ENCODE assay signal across 9 mouse cellular contexts in genomic region chr16:50799145-50799794, GRCm38 (mm10).
A peak's percentile ranks its signal among the peaks of the same experiment; 100 is the strongest.
DNase-seq lines count a peak whose midpoint lies in the region; ATAC-seq and TF ChIP-seq lines count a peak whose summit lies in the region.
"Had no signal": no experiment of that assay in that cellular context is flagged by ENCODE, and none has a peak within 500 bp of the region (broad histone marks: within the 10 kb centered on the region; RNA-seq: fewer than 3 reads in every experiment).

No protein-coding gene starts in this region.

- TF ChIP-seq CTCF in heart, postnatal 0 days (IDR thresholded peaks at IDR 0.05; ENCODE audit: low read depth), result peak; percentile 81
- TF ChIP-seq CTCF in bone marrow, adult 2 months (IDR thresholded peaks at IDR 0.05; ENCODE audit: control insufficient read depth, insufficient read depth, low read length), result peak; percentile 9; the same call in 1 of the 2 replicates
- peak; percentile 70; the same call in 1 of the 2 replicates for TF ChIP-seq CTCF in embryonic fibroblast, embryonic 13.5 days (IDR thresholded peaks at IDR 0.05; ENCODE audit: borderline replicate concordance, insufficient read depth, low read length)

- TF ChIP-seq POLR2A in bone marrow, adult 2 months (IDR thresholded peaks at IDR 0.05; ENCODE audit: borderline replicate concordance, control insufficient read depth, low read depth, low read length), result no peak
- no peak for TF ChIP-seq POLR2A in embryonic fibroblast, embryonic 13.5 days (IDR thresholded peaks at IDR 0.05; ENCODE audit: low read depth, low read length)

- peak; percentile 70; the same call in 1 of the 2 replicates for ATAC-seq in heart, postnatal 0 days (ENCODE audit: insufficient read depth, low read depth)
- peak; percentile 87 for ATAC-seq in midbrain, embryonic 16.5 days

- 48% methylated on average over 10 of the region's 10 CpGs for WGBS in heart, postnatal 0 days
- WGBS in bone marrow, adult 2 months, result 52% methylated on average over 10 of the region's 10 CpGs
- WGBS in midbrain, embryonic 16.5 days, result 48% methylated on average over 10 of the region's 10 CpGs

- no peak overlapping the region for H3K4me2 ChIP-seq in heart, postnatal 0 days (ENCODE audit: low read depth, low read length)
- H3K4me2 ChIP-seq in midbrain, embryonic 16.5 days (ENCODE audit: low read length), result no peak overlapping the region

- H3K9ac ChIP-seq in heart, postnatal 0 days (replicated peaks; ENCODE audit: low read depth, low read length), result no peak overlapping the region
- H3K9ac ChIP-seq in midbrain, embryonic 16.5 days (ENCODE audit: low read depth, low read length), result no peak overlapping the region

- no peak overlapping the region for H3K27ac ChIP-seq in heart, postnatal 0 days (ENCODE audit: low read depth)
- no peak overlapping the region for H3K27ac ChIP-seq in bone marrow, adult 2 months (ENCODE audit: control insufficient read depth, insufficient read depth, low read depth, low read length, poor library complexity)
- H3K27ac ChIP-seq in embryonic fibroblast, embryonic 13.5 days (ENCODE audit: insufficient read depth, low read length), result no peak overlapping the region
- no peak overlapping the region for H3K27ac ChIP-seq in midbrain, embryonic 16.5 days (ENCODE audit: low read length)

- intact Hi-C loops in left cerebral cortex, postnatal 10 days (cut with DNase I), result no loop called here

- H3K9me3 ChIP-seq in heart, postnatal 0 days (replicated peaks; ENCODE audit: control insufficient read depth, low read length), result no peaks in the 10 kb centered on the region
- H3K9me3 ChIP-seq in midbrain, embryonic 16.5 days (replicated peaks; ENCODE audit: control insufficient read depth, low read length, poor library complexity, severe bottlenecking), result no peaks in the 10 kb centered on the region
- H3K9me3 ChIP-seq: megakaryocyte, embryonic 14.5 days had no signal

- no peaks in the 10 kb centered on the region for H3K36me3 ChIP-seq in heart, postnatal 0 days (replicated peaks; ENCODE audit: control insufficient read depth, insufficient read depth, low read length)
- no peaks in the 10 kb centered on the region for H3K36me3 ChIP-seq in midbrain, embryonic 16.5 days (ENCODE audit: control insufficient read depth, insufficient read depth, low read length)

- no peak overlapping the region for H3K4me3 ChIP-seq in heart, postnatal 0 days (ENCODE audit: low read depth, low read length)
- H3K4me3 ChIP-seq in bone marrow, adult 2 months (replicated peaks; ENCODE audit: control insufficient read depth, low read depth, low read length), result no peak overlapping the region
- H3K4me3 ChIP-seq in embryonic fibroblast, embryonic 13.5 days (ENCODE audit: insufficient read depth, low read length), result no peak overlapping the region
- H3K4me3 ChIP-seq in midbrain, embryonic 16.5 days (ENCODE audit: low read depth, low read length), result no peak overlapping the region
- H3K4me3 ChIP-seq: megakaryocyte, embryonic 14.5 days had no signal

- TF ChIP-seq EP300 in heart, postnatal 0 days (IDR thresholded peaks at IDR 0.05; ENCODE audit: low read depth), result no peak

- H3K4me1 ChIP-seq in heart, postnatal 0 days (ENCODE audit: control insufficient read depth, insufficient read depth), result no peaks in the 10 kb centered on the region
- H3K4me1 ChIP-seq in bone marrow, adult 2 months (ENCODE audit: control insufficient read depth, insufficient read depth, low read length), result no peaks in the 10 kb centered on the region
- no peaks in the 10 kb centered on the region for H3K4me1 ChIP-seq in embryonic fibroblast, embryonic 13.5 days (ENCODE audit: control insufficient read depth, insufficient read depth, low read length)
- peaks cover 3% of the 10 kb centered on the region; the same call in 1 of the 2 replicates for H3K4me1 ChIP-seq in midbrain, embryonic 16.5 days (ENCODE audit: control insufficient read depth, insufficient read depth, low read length)
- H3K4me1 ChIP-seq: megakaryocyte, embryonic 14.5 days had no signal

- DNase-seq in heart, postnatal 0 days (ENCODE audit: low spot score), result peak; percentile 55
- no peak for DNase-seq in heart, adult 8-10 months (ENCODE audit: low spot score)
- peak; percentile 24 for DNase-seq in induced T-regulatory cell, adult 2 months (ENCODE audit: low read depth)
- peak; percentile 55 to 78 for DNase-seq in left cerebral cortex, postnatal 10 days (ENCODE audit: extremely low spot score in 1 of 2, low spot score in 2 of 2)
- DNase-seq in thymus, postnatal 4 days, result peak; percentile 65

- no peaks in the 10 kb centered on the region for H3K27me3 ChIP-seq in heart, postnatal 0 days (ENCODE audit: control insufficient read depth, insufficient read depth, low read length)
- no peaks in the 10 kb centered on the region for H3K27me3 ChIP-seq in midbrain, embryonic 16.5 days (ENCODE audit: control insufficient read depth, insufficient read depth, low read depth, low read length)
- H3K27me3 ChIP-seq: megakaryocyte, embryonic 14.5 days had no signal

Comparison
In these comparisons a context has a peak if more than half of its experiments do, and no peak if none do; other contexts are left out.
1. CTCF ChIP-seq: peak in every context shown above with its lines; median percentile 81 in heart, postnatal 0 days; 70 in embryonic fibroblast, embryonic 13.5 days; 9 in bone marrow, adult 2 months.